Mouse (Mus musculus) MEL (cell line): Measurements from ENCODE around the gene Tor4a. TPM values are rescaled to one million over a fixed set of nuclear protein-coding genes. Genes with fewer than 3 reads are reported as not detected.
A peak's percentile ranks its signal among the peaks of the same experiment; 100 is the strongest.

ENCODE experiments used
- DNase-seq: peaks from one replicate; pipeline ENCODE4 v3.0.0; 2011; ENCODE audit warnings: low read depth, low spot score
- H3K27ac ChIP-seq: 2 replicates; pipeline ENCODE4 v1.5.1; 2012; ENCODE audit warnings: low read depth, mild to moderate bottlenecking, control low read depth, low read length, moderate library complexity; ENCODE audit not compliant: control insufficient read depth
- H3K27me3 ChIP-seq, 2 experiments: fragments of 150-350 bp in 1 of 2; sonication (generic) in 1 of 2; 2 replicates each; pipeline ENCODE4 v1.6.1; 2012; ENCODE audit warnings: low read length in 2 of 2, mild to moderate bottlenecking in 2 of 2, improper control_type of control experiment in 1 of 2, moderate library complexity in 1 of 2; ENCODE audit not compliant: insufficient read depth in 2 of 2, control insufficient read depth in 1 of 2
- H3K36me3 ChIP-seq, 2 experiments: 2 replicates each; pipeline ENCODE4 v1.6.1; 2012 to 2014; ENCODE audit warnings: low read length in 2 of 2, improper control_type of control experiment in 1 of 2, inconsistent platforms in 1 of 2, mild to moderate bottlenecking in 1 of 2; ENCODE audit not compliant: insufficient read depth in 2 of 2, control insufficient read depth in 1 of 2
- H3K4me1 ChIP-seq, 2 experiments: fragments of 150-350 bp in 1 of 2; sonication (generic) in 1 of 2; 2 replicates each; pipeline ENCODE4 v1.6.1; 2012; ENCODE audit warnings: low read length in 2 of 2, improper control_type of control experiment in 1 of 2, mild to moderate bottlenecking in 1 of 2; ENCODE audit not compliant: insufficient read depth in 2 of 2, control insufficient read depth in 1 of 2
- H3K4me3 ChIP-seq, 2 experiments: fragments of 150-350 bp in 1 of 2; sonication (generic) in 1 of 2; 2 replicates each; pipeline ENCODE4 v1.5.1; 2012; ENCODE audit warnings: low read depth in 2 of 2, low read length in 2 of 2, mild to moderate bottlenecking in 2 of 2, moderate library complexity in 2 of 2, control low read depth in 1 of 2, improper control_type of control experiment in 1 of 2; ENCODE audit not compliant: control insufficient read depth in 1 of 2, insufficient read depth in 1 of 2
- H3K79me2 ChIP-seq: 2 replicates; pipeline ENCODE4 v1.6.1; 2012; ENCODE audit warnings: mild to moderate bottlenecking, low read length, moderate library complexity; ENCODE audit not compliant: control insufficient read depth, poor library complexity, insufficient read depth
- H3K9ac ChIP-seq: 2 replicates; pipeline ENCODE4 v1.6.1; 2012; ENCODE audit warnings: low read depth, mild to moderate bottlenecking, control low read depth, low read length, moderate library complexity; ENCODE audit not compliant: control insufficient read depth, poor library complexity, severe bottlenecking
- H3K9me3 ChIP-seq: fragments of 150-350 bp; sonication (generic); replicated peaks from 2 replicates; pipeline ENCODE4 v1.6.1; 2012; ENCODE audit warnings: mild to moderate bottlenecking, low read length, improper control_type of control experiment, moderate library complexity; ENCODE audit not compliant: insufficient read depth
- BHLHE40 ChIP-seq: IDR thresholded peaks from 2 replicates; pipeline ENCODE4 v1.6.1; 2012; ENCODE audit warnings: low read depth, mild to moderate bottlenecking, inconsistent platforms, low read length, improper control_type of control experiment, borderline replicate concordance
- CHD1 ChIP-seq: IDR thresholded peaks from 2 replicates; pipeline ENCODE4 v1.6.1; 2012; ENCODE audit warnings: low read depth, mild to moderate bottlenecking, inconsistent platforms, low read length, improper control_type of control experiment
- CHD2 ChIP-seq: IDR thresholded peaks from 2 replicates; pipeline ENCODE4 v1.6.1; 2011; ENCODE audit warnings: low read length, improper control_type of control experiment
- CTCF ChIP-seq, 3 experiments: IDR thresholded peaks in 2 of 3; conservative IDR thresholded peaks in 1 of 3; 2 replicates each; pipeline ENCODE4 v1.5.1; 2011 to 2012; ENCODE audit warnings: low read length in 3 of 3, low read depth in 2 of 3, mild to moderate bottlenecking in 2 of 3, improper control_type of control experiment in 1 of 3, inconsistent platforms in 1 of 3, mixed read lengths in 1 of 3, moderate library complexity in 1 of 3; ENCODE audit not compliant: control insufficient read depth in 1 of 3, insufficient read depth in 1 of 3, poor library complexity in 1 of 3, severe bottlenecking in 1 of 3
- E2F4 ChIP-seq: IDR thresholded peaks from 2 replicates; pipeline ENCODE4 v1.6.1; 2011; ENCODE audit warnings: low read depth, low read length, improper control_type of control experiment, borderline replicate concordance
- ELF1 ChIP-seq: IDR thresholded peaks from 2 replicates; pipeline ENCODE4 v1.6.1; 2014; ENCODE audit warnings: low read depth, mild to moderate bottlenecking, inconsistent platforms, low read length, improper control_type of control experiment, moderate library complexity
- ETS1 ChIP-seq: IDR thresholded peaks from 2 replicates; pipeline ENCODE4 v1.6.1; 2012; ENCODE audit warnings: low read depth, mild to moderate bottlenecking, inconsistent platforms, low read length, improper control_type of control experiment, moderate library complexity
- GATA1 ChIP-seq: IDR thresholded peaks from 2 replicates; pipeline ENCODE4 v1.6.1; 2011; ENCODE audit warnings: low read depth, low read length, improper control_type of control experiment
- HCFC1 ChIP-seq: IDR thresholded peaks from 2 replicates; pipeline ENCODE4 v1.6.1; 2012; ENCODE audit warnings: low read depth, mild to moderate bottlenecking, inconsistent platforms, low read length, improper control_type of control experiment, moderate library complexity
- JUND ChIP-seq: IDR thresholded peaks from 2 replicates; pipeline ENCODE4 v1.6.1; 2011; ENCODE audit warnings: low read depth, mild to moderate bottlenecking, improper control_type of control experiment, low read length
- KAT2A ChIP-seq: conservative IDR thresholded peaks from 2 replicates; pipeline ENCODE4 v1.6.1; 2012; ENCODE audit warnings: low read depth, low read length, improper control_type of control experiment, inconsistent platforms
- MAX ChIP-seq: IDR thresholded peaks from 2 replicates; pipeline ENCODE4 v1.6.1; 2011; ENCODE audit warnings: low read length, improper control_type of control experiment
- MAZ ChIP-seq: IDR thresholded peaks from 2 replicates; pipeline ENCODE4 v1.6.1; 2012; ENCODE audit warnings: low read depth, mild to moderate bottlenecking, inconsistent platforms, low read length, improper control_type of control experiment
- MXI1 ChIP-seq: IDR thresholded peaks from 2 replicates; pipeline ENCODE4 v1.6.1; 2011; ENCODE audit warnings: mild to moderate bottlenecking, low read depth, low read length, improper control_type of control experiment
- MYC ChIP-seq: IDR thresholded peaks from 2 replicates; pipeline ENCODE4 v1.6.1; 2011; ENCODE audit warnings: low read depth, mild to moderate bottlenecking, low read length, improper control_type of control experiment, moderate library complexity
- NELFE ChIP-seq: IDR thresholded peaks from 2 replicates; pipeline ENCODE4 v1.6.1; 2011; ENCODE audit warnings: low read depth, low read length, improper control_type of control experiment
- POLR2A ChIP-seq, 2 experiments: IDR thresholded peaks; 2 replicates each; pipeline ENCODE4 v1.6.1; 2011 to 2012; ENCODE audit warnings: low read length in 2 of 2, mild to moderate bottlenecking in 2 of 2, control low read depth in 1 of 2, improper control_type of control experiment in 1 of 2, low read depth in 1 of 2, moderate library complexity in 1 of 2; ENCODE audit not compliant: control insufficient read depth in 1 of 2, insufficient read depth in 1 of 2, poor library complexity in 1 of 2
- RAD21 ChIP-seq: IDR thresholded peaks from 2 replicates; pipeline ENCODE4 v1.6.1; 2011; ENCODE audit warnings: mild to moderate bottlenecking, low read depth, low read length, improper control_type of control experiment
- RCOR1 ChIP-seq: IDR thresholded peaks from 2 replicates; pipeline ENCODE4 v1.6.1; 2012; ENCODE audit warnings: low read depth, mild to moderate bottlenecking, inconsistent platforms, low read length, improper control_type of control experiment
- SIN3A ChIP-seq: IDR thresholded peaks from 2 replicates; pipeline ENCODE4 v1.6.1; 2012; ENCODE audit warnings: low read length, improper control_type of control experiment, inconsistent platforms
- SMC3 ChIP-seq: IDR thresholded peaks from 2 replicates; pipeline ENCODE4 v1.6.1; 2011; ENCODE audit warnings: low read depth, low read length, improper control_type of control experiment
- TAL1 ChIP-seq: IDR thresholded peaks from 2 replicates; pipeline ENCODE4 v1.6.1; 2012; ENCODE audit warnings: mild to moderate bottlenecking, inconsistent platforms, low read length, moderate library complexity, mixed read lengths
- TCF12 ChIP-seq: IDR thresholded peaks from 2 replicates; pipeline ENCODE4 v1.6.1; 2014; ENCODE audit warnings: low read depth, mild to moderate bottlenecking, inconsistent platforms, low read length, improper control_type of control experiment, moderate library complexity
- USF1 ChIP-seq: IDR thresholded peaks from 2 replicates; pipeline ENCODE4 v1.6.1; 2014; ENCODE audit warnings: low read depth, mild to moderate bottlenecking, inconsistent platforms, low read length, improper control_type of control experiment, moderate library complexity
- ZC3H11A ChIP-seq: IDR thresholded peaks from 2 replicates; pipeline ENCODE4 v1.6.1; 2012; ENCODE audit warnings: low read depth, mild to moderate bottlenecking, inconsistent platforms, low read length, improper control_type of control experiment
- ZMIZ1 ChIP-seq: IDR thresholded peaks from 2 replicates; pipeline ENCODE4 v1.6.1; 2012; ENCODE audit warnings: low read depth, mild to moderate bottlenecking, inconsistent platforms, low read length, improper control_type of control experiment, moderate library complexity
- ZNF384 ChIP-seq: IDR thresholded peaks from 2 replicates; pipeline ENCODE4 v1.6.1; 2012; ENCODE audit warnings: low read depth, mild to moderate bottlenecking, inconsistent platforms, low read length, improper control_type of control experiment
- polyA plus RNA-seq, 2 experiments: library from polyadenylated mRNA; stranded (reverse) in 1 of 2; unstranded in 1 of 2; fragments of >175 nt in 1 of 2; fragments of >200 nt in 1 of 2; gene quantifications; 2 replicates each; pipeline versions ENCODE4 v1.2.1 to v1.2.4; 2012; ENCODE audit warnings: low replicate concordance in 2 of 2, low read depth in 1 of 2; ENCODE audit not compliant: insufficient read length in 2 of 2, insufficient read depth in 1 of 2, missing spikeins in 1 of 2
- total RNA-seq: library from RNA; depleted of rRNA; stranded (reverse); fragments of 300-350 nt; gene quantifications from 2 replicates; pipeline ENCODE4 v1.2.3, GENCODE M21; 2012

The Tor4a gene
- total and polyA plus RNA-seq, 3 experiments = 9.1 to 13.7 TPM; not detected in 1

- no peak for TF ChIP-seq KAT2A
- TF ChIP-seq ZNF384 = no peak
- no peak for TF ChIP-seq GATA1
- 0 out of 2 replicates have a peak, but pooled peaks have one; percentile 28 for TF ChIP-seq BHLHE40
- TF ChIP-seq ZMIZ1 = no peak
- TF ChIP-seq RAD21 = no peak
- TF ChIP-seq, all 39 proteins: peak for 11
Measured at GRCm38 (mm10) chr2:25167919-25168664, 28.6 kb downstream of the Tor4a start (continued).

GRCm38 (mm10) chr2:25167481-25167880 is 29.2 kb downstream of the Tor4a start:
- no peaks in the 10 kb centered on the region for H3K9me3 ChIP-seq
- no peaks in the 10 kb centered on the region for H3K27me3 ChIP-seq
- peak; percentile 29 for DNase-seq
- peak overlapping the region; percentile 75 for H3K9ac ChIP-seq
- no peaks in the 10 kb centered on the region; the same call in 1 of the 2 replicates for H3K79me2 ChIP-seq
- peak overlapping the region; percentile 39 to 78 for H3K4me3 ChIP-seq
- peaks cover 5 to 25% of the 10 kb centered on the region in 2 experiments for H3K4me1 ChIP-seq
- H3K27ac ChIP-seq = no peak overlapping the region; the same call in 1 of the 2 replicates
- no peak for TF ChIP-seq HCFC1
- TF ChIP-seq USF1 = peak; percentile 74
- H3K36me3 ChIP-seq = peaks cover 0 to 10% of the 10 kb centered on the region in 2 experiments; a peak in 2 of 4 replicates

GRCm38 (mm10) chr2:25157655-25158054 is 39.0 kb downstream of the Tor4a start:
- Histone ChIP-seq H3K27me3 (no peaks in the 10 kb centered on the region), H3K36me3 (peaks cover 0 to 2% of the 10 kb centered on the region in 2 experiments; a peak in 1 of 4 replicates), H3K9me3 (no peaks in the 10 kb centered on the region), H3K4me1 (peaks cover 2 to 3% of the 10 kb centered on the region in 2 experiments; a peak in 2 of 4 replicates), H3K9ac (no peak overlapping the region), H3K4me3 (no peak overlapping the region), H3K27ac (no peak overlapping the region), H3K79me2 (no peaks in the 10 kb centered on the region)
- peak; percentile 88 for DNase-seq
- peak; percentile 51 for TF ChIP-seq ZC3H11A
- TF ChIP-seq E2F4 = no peak
- no peak for TF ChIP-seq ETS1
- peak; percentile 35; the same call in 1 of the 2 replicates for TF ChIP-seq MXI1
- peak; percentile 75; the same call in 1 of the 2 replicates for TF ChIP-seq MYC
- peak; percentile 39; the same call in 1 of the 2 replicates for TF ChIP-seq SIN3A
- TF ChIP-seq CHD1 = no peak
- peak in 2 of 3 experiments; percentile 76 to 94; a peak in 4 of 6 replicates for TF ChIP-seq CTCF (IDR thresholded peaks at IDR 0.05 in 2 of 3, conservative IDR thresholded peaks at IDR 0.05 in 1 of 3; ENCODE audit: control insufficient read depth in 1 of 3, insufficient read depth in 1 of 3, low read depth in 2 of 3, low read length in 3 of 3, poor library complexity in 1 of 3, severe bottlenecking in 1 of 3)
- TF ChIP-seq MAX = 0 out of 2 replicates have a peak, but pooled peaks have one; percentile 21
- TF ChIP-seq RAD21 = peak; percentile 60
- TF ChIP-seq TAL1 = no peak
- TF ChIP-seq CHD2 = no peak
- no peak for TF ChIP-seq MAZ
- 0 out of 2 replicates have a peak, but pooled peaks have one; percentile 9 for TF ChIP-seq JUND
- no peak for TF ChIP-seq KAT2A
- peak; percentile 72 for TF ChIP-seq SMC3
- no peak for TF ChIP-seq ZNF384
- no peak for TF ChIP-seq ELF1
- 0 out of 2 replicates have a peak, but pooled peaks have one; percentile 19 for TF ChIP-seq NELFE
- no peak for TF ChIP-seq TCF12
- no peak for TF ChIP-seq RCOR1
- peak; percentile 66 for TF ChIP-seq USF1
- TF ChIP-seq POLR2A (IDR thresholded peaks at IDR 0.05; ENCODE audit: control insufficient read depth in 1 of 2, insufficient read depth in 1 of 2, low read depth in 1 of 2, low read length in 2 of 2, poor library complexity in 1 of 2) = no peak
